Mouse (Mus musculus): ENCODE results near the gene Creb3l1.

- TF ChIP-seq POLR2A (IDR thresholded peaks at IDR 0.05; ENCODE audit: low read depth, low read length) (no peak), CTCF (conservative IDR thresholded peaks at IDR 0.05; ENCODE audit: insufficient read depth, insufficient read length, low read depth, low read length) (no peak)
These were observed 19.0 kb upstream of the Creb3l1 start for GRCm38 (mm10) chr2:92043285-92043684.
